Mouse (Mus musculus) neural tube, embryonic 15.5 days (tissue): ENCODE data around the gene Pakap. TPM values are rescaled to one million over a fixed set of nuclear protein-coding genes. Genes with fewer than 3 reads are reported as not detected.
"Not testable (repeated sequence)": the region's sequence is repeated elsewhere in the genome, so short reads cannot be mapped to it uniquely, and the experiment has no call there.

Experiments used
- ATAC-seq: fragments of 200-750 bp; cut with Nextera tagmentation; 2 replicates; pipeline ENCODE4 v1.8.0; 2017; ENCODE audit warnings: mild to moderate bottlenecking, moderate TSS enrichment, moderate library complexity; ENCODE audit not compliant: low FRiP score
- H3K27ac ChIP-seq: fragments of 300-500 bp; sonication (generic); replicated peaks from 2 replicates; pipeline ENCODE4 v1.5.1; 2015; ENCODE audit warnings: mild to moderate bottlenecking, inconsistent platforms
- H3K27me3 ChIP-seq: fragments of 300-500 bp; sonication (generic); replicated peaks from 2 replicates; pipeline ENCODE4 v1.6.1; 2015; ENCODE audit warnings: inconsistent platforms
- H3K36me3 ChIP-seq: fragments of 300-500 bp; sonication (generic); 2 replicates; pipeline ENCODE4 v1.6.1; 2015; ENCODE audit warnings: inconsistent platforms
- H3K4me1 ChIP-seq: fragments of 300-500 bp; sonication (generic); 2 replicates; pipeline ENCODE4 v1.6.1; 2015; ENCODE audit warnings: inconsistent platforms
- H3K4me2 ChIP-seq: fragments of 300-500 bp; sonication (generic); 2 replicates; pipeline ENCODE4 v1.6.1; 2015; ENCODE audit warnings: inconsistent platforms, mild to moderate bottlenecking, moderate library complexity
- H3K4me3 ChIP-seq: fragments of 300-500 bp; sonication (generic); replicated peaks from 2 replicates; pipeline ENCODE4 v1.5.1; 2015; ENCODE audit warnings: mild to moderate bottlenecking, inconsistent platforms
- H3K9ac ChIP-seq: fragments of 300-500 bp; sonication (generic); replicated peaks from 2 replicates; pipeline ENCODE4 v1.6.1; 2015; ENCODE audit warnings: mild to moderate bottlenecking, inconsistent platforms
- H3K9me3 ChIP-seq: fragments of 300-500 bp; sonication (generic); replicated peaks from 2 replicates; pipeline ENCODE4 v1.6.1; 2016; ENCODE audit warnings: inconsistent platforms
- WGBS: fragments of 180-500 bp; shearing (Covaris S2); methylation state at CpG from one replicate; pipeline ENCODE4 v1.1.7; 2015; ENCODE audit warnings: mixed read lengths; 5-methylcytosine and 5-hydroxymethylcytosine counted together
- polyA plus RNA-seq: library from polyadenylated mRNA; unstranded; fragments of >200 nt; fragmentation: Nextera tagmentation; extraction: Ambion mirVana; gene quantifications from 2 replicates; pipeline ENCODE4 v1.2.1, GENCODE M21; 2015

Gene Pakap
- polyA plus RNA-seq, 1 experiment from 2014 or later, result 10.4 TPM

DNA sequence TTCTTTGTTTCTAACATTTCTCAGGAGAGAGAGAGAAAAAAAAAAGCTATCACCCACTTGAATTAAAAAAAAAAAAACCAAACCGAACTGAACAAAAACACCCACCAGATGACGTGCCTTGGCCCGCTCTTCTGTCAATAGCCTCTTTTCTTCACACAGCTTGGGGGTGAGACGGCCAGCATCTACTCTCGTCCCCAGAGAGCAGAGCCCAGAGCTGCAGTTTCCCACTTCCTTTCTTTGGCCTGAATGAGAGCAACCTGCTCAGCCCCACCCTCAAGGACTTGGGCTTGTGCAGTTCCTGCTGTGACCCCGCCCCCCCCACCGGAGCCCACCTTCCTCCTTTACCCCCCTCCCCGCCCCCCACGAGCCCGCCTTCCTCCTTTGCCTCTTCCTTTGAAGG lies 299.5 kb downstream of the Pakap start:
- Histone ChIP-seq H3K4me3 (no peak overlapping the region), H3K9ac (no peak overlapping the region), H3K4me1 (peaks cover 17% of the 10 kb centered on the region), H3K9me3 (no peaks in the 10 kb centered on the region), H3K4me2 (0 out of 2 replicates have a peak overlapping the region, but pooled peaks have one; percentile 7), H3K27ac (no peak overlapping the region), H3K27me3 (no peaks in the 10 kb centered on the region), H3K36me3 (no peaks in the 10 kb centered on the region)
- 0 out of 2 replicates have a peak, but pooled peaks have one; percentile 28 for ATAC-seq
- WGBS, result 33% methylated on average over 10 of the region's 10 CpGs

- H3K9me3 ChIP-seq, result no peaks in the 10 kb centered on the region
- H3K27me3 ChIP-seq, result no peaks in the 10 kb centered on the region
- H3K4me2 ChIP-seq, result no peak overlapping the region
- WGBS, result 90% methylated on average over 5 of the region's 5 CpGs
- no peak for ATAC-seq
- no peak overlapping the region for H3K27ac ChIP-seq
- H3K9ac ChIP-seq, result no peak overlapping the region
- 0 out of 2 replicates have a peak, but pooled peaks cover 7% of the 10 kb centered on the region for H3K4me1 ChIP-seq
- no peak overlapping the region for H3K4me3 ChIP-seq
- H3K36me3 ChIP-seq, result no peaks in the 10 kb centered on the region
Observed at GRCm38 (mm10) chr4:57879137-57879536, 311.2 kb downstream of the Pakap start.

GRCm38 (mm10) chr4:57879804-57880357 lies 311.9 kb downstream of the Pakap start:
- H3K9ac ChIP-seq, result no peak overlapping the region
- 0 out of 2 replicates have a peak, but pooled peaks cover 7% of the 10 kb centered on the region for H3K4me1 ChIP-seq
- no peaks in the 10 kb centered on the region for H3K27me3 ChIP-seq
- peak; percentile 66; the same call in 1 of the 2 replicates for ATAC-seq
- H3K9me3 ChIP-seq, result no peaks in the 10 kb centered on the region
- H3K27ac ChIP-seq, result no peak overlapping the region
- 20% methylated on average over 6 of the region's 6 CpGs for WGBS
- H3K36me3 ChIP-seq, result no peaks in the 10 kb centered on the region
- H3K4me2 ChIP-seq, result no peak overlapping the region
- no peak overlapping the region for H3K4me3 ChIP-seq

- H3K4me1 ChIP-seq, result 0 out of 2 replicates have a peak, but pooled peaks cover 15% of the 10 kb centered on the region
- H3K9ac ChIP-seq, result no peak overlapping the region
- 72% methylated on average over 7 of the region's 7 CpGs for WGBS
- no peak for ATAC-seq
- no peaks in the 10 kb centered on the region for H3K9me3 ChIP-seq
- H3K27ac ChIP-seq, result peak overlapping the region; percentile 42; the same call in 1 of the 2 replicates
- H3K4me3 ChIP-seq, result no peak overlapping the region
- H3K27me3 ChIP-seq, result no peaks in the 10 kb centered on the region
- no peaks in the 10 kb centered on the region for H3K36me3 ChIP-seq
- no peak overlapping the region for H3K4me2 ChIP-seq
Observed at GRCm38 (mm10) chr4:57883520-57884421, 315.8 kb downstream of the Pakap start.

DNA sequence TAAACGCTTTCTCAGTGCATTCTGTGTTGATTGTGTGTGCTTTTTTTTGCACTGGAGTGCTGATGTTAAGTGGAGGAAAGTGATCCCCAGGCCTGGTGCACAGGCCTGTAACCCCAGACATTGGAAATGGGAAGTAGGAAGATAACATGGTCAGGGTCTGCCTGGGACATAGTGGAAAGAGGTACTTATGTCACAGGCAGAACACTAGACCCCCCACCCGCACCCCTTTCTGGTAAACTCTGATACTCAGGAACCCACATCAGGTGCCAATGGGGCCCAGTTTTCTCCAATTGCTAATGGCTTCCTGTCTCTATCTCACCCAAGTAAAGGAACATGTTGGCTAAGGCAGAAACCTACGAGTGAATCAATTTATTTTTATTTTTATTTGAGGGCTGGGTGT lies 316.5 kb downstream of the Pakap start:
- Histone ChIP-seq H3K4me3 (no peak overlapping the region), H3K9me3 (no peaks in the 10 kb centered on the region), H3K36me3 (no peaks in the 10 kb centered on the region), H3K4me1 (0 out of 2 replicates have a peak, but pooled peaks cover 15% of the 10 kb centered on the region), H3K9ac (no peak overlapping the region), H3K4me2 (no peak overlapping the region), H3K27me3 (no peaks in the 10 kb centered on the region), H3K27ac (no peak overlapping the region)
- no peak for ATAC-seq
- 85% methylated on average over 3 of the region's 3 CpGs for WGBS

DNA sequence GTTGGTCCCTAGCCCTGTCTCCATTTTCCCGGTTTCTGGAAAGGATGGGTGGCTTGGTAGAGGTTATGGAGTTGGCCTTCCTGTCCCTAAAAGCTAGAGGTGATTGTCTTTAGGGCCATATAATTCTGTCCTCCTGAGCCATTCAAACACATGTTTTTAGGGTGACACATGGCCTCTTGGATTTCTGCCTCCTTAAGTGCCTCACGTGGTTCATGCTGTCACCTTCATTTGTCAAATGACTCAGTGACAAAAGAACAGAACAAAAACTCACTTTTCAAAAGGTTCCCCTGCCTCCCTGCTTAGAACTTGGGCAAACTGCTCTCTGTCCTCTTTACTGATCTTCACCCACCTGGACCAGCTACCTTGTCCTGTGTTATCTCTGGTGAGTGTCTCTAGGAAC lies 317.2 kb downstream of the Pakap start:
- no peaks in the 10 kb centered on the region for H3K27me3 ChIP-seq
- H3K9ac ChIP-seq, result no peak overlapping the region
- no peak for ATAC-seq
- H3K4me2 ChIP-seq, result no peak overlapping the region
- no peaks in the 10 kb centered on the region for H3K36me3 ChIP-seq
- H3K4me3 ChIP-seq, result no peak overlapping the region
- H3K4me1 ChIP-seq, result 0 out of 2 replicates have a peak, but pooled peaks cover 15% of the 10 kb centered on the region
- WGBS, result 54% methylated on average over 2 of the region's 2 CpGs
- H3K27ac ChIP-seq, result no peak overlapping the region
- no peaks in the 10 kb centered on the region for H3K9me3 ChIP-seq

DNA sequence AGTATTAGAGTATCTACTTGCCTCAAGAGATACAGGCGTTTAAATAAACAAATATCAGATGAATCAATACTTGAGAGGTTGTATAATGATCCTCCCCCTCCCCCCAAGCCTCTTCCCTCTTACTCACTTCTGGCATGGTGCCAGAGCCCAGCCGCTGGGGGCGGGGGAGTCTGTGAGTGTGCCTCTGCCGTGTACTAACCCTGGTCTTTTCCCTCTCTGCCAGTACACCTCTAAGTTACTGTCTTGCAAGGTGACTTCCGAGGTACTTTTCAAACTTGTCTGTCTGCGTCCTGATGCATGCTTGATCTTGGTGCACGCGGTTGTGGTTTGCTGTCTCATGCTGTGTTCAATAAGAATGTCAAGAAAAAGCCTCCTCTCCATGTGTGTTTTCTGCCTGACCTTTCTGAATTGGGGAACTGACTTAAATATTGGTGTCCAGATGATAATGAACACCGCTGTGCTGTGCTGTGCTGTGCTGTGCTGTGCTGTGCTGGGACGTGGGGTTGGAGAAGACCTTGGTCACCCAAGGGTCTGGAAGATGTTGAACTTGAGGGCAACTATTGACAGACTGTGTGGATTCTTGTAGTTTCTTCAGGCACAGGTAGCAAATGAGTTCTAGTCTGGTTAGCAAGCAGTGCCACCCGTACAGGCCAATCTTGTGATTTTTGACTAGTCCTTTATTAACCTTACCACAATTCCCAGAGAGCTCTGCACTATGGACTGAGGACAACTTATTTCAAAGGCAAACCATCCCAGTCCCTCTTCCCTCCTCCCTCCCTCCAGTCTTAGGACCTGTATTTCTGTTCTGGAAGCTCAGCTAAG lies 318.3 kb downstream of the Pakap start:
- no peaks in the 10 kb centered on the region for H3K36me3 ChIP-seq
- H3K4me2 ChIP-seq, result no peak overlapping the region
- 57% methylated on average over 11 of the region's 11 CpGs for WGBS
- no peak for ATAC-seq
- 0 out of 2 replicates have a peak, but pooled peaks cover 15% of the 10 kb centered on the region for H3K4me1 ChIP-seq
- H3K27ac ChIP-seq, result no peak overlapping the region
- H3K9me3 ChIP-seq, result no peaks in the 10 kb centered on the region
- H3K27me3 ChIP-seq, result no peaks in the 10 kb centered on the region
- no peak overlapping the region for H3K4me3 ChIP-seq
- H3K9ac ChIP-seq, result no peak overlapping the region

DNA sequence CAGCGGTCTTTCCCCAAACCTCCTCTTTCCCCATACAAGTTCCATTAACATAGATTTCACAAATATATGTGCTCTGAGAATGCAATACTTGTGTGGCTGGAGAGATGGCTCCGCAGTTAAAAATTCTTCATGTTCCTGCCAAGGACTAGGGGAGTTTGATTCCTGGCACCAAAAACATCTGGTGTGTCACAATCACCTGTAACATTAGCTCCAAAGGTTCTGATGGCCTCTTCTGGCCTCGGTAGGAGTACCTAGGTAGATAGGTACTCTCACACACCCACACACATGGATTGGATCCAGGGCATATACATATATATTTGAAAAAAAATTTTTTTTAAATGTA lies 318.9 kb downstream of the Pakap start:
- peaks cover 20% of the 10 kb centered on the region for H3K4me1 ChIP-seq
- no peaks in the 10 kb centered on the region for H3K27me3 ChIP-seq
- no peak overlapping the region for H3K4me3 ChIP-seq
- H3K36me3 ChIP-seq, result no peaks in the 10 kb centered on the region
- no peak for ATAC-seq
- H3K9ac ChIP-seq, result no peak overlapping the region
- WGBS, result 93% methylated on average over 3 of the region's 3 CpGs
- H3K4me2 ChIP-seq, result no peak overlapping the region
- no peak overlapping the region for H3K27ac ChIP-seq
- no peaks in the 10 kb centered on the region for H3K9me3 ChIP-seq

DNA sequence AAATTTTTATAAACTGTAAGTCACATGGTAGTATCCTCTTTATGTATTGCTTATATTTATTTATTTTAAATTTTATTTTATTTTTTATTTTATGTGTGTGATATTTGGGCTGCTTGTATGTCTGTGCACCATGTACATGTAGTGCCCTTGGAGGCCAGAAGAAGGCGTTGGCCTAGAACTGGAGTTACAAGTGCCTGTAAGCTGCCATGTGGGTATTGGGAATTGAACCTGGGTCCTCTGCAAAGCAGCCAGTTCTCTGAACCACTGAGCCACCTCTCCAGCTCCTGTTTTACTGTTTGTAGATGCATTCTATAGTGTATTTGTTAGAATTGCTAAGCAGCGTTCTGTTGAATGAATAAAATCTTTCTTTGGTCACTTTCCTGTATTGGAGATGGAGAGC lies 320.3 kb downstream of the Pakap start:
- Histone ChIP-seq H3K9ac (no peak overlapping the region), H3K27me3 (no peaks in the 10 kb centered on the region), H3K9me3 (no peaks in the 10 kb centered on the region), H3K4me2 (no peak overlapping the region), H3K4me3 (no peak overlapping the region), H3K36me3 (no peaks in the 10 kb centered on the region), H3K4me1 (peaks cover 25% of the 10 kb centered on the region), H3K27ac (no peak overlapping the region)
- no peak for ATAC-seq
- 98% methylated on average over 2 of the region's 2 CpGs for WGBS

- H3K9ac ChIP-seq, H3K27ac ChIP-seq, H3K4me3 ChIP-seq, H3K27me3 ChIP-seq, H3K36me3 ChIP-seq, H3K4me2 ChIP-seq, ATAC-seq, H3K9me3 ChIP-seq: not testable (repeated sequence)
- peaks cover 21% of the 10 kb centered on the region for H3K4me1 ChIP-seq
- 97% methylated on average over 1 of the region's 1 CpGs for WGBS
Observed at GRCm38 (mm10) chr4:57888978-57889377, 321.0 kb downstream of the Pakap start.

- no peak for ATAC-seq
Observed at GRCm38 (mm10) chr4:57889773-57890172, 321.8 kb downstream of the Pakap start.

More at GRCm38 (mm10) chr4:57889773-57890172, 321.8 kb downstream of the Pakap start:
- Histone ChIP-seq H3K9me3 (no peaks in the 10 kb centered on the region), H3K4me3 (no peak overlapping the region), H3K9ac (no peak overlapping the region), H3K4me2 (no peak overlapping the region), H3K27ac (no peak overlapping the region), H3K4me1 (peaks cover 21% of the 10 kb centered on the region), H3K36me3 (no peaks in the 10 kb centered on the region), H3K27me3 (no peaks in the 10 kb centered on the region)
- WGBS, result 86% methylated on average over 8 of the region's 8 CpGs
